Mouse (Mus musculus) T-helper 17 cell (primary cell): ENCODE measurements around the gene Mrps12.

Experiments used
- in situ Hi-C, 2 experiments: fragments of 300-600 bp; cut with MboI, MseI; formaldehyde crosslinking; loops; 1 replicate in 1 of 2; 2 replicates in 1 of 2; pipeline ENCODE4 v1.15.1; 2025; ENCODE audit warnings: high pct_unique_total_duplicates in 2 of 2

Mrps12 gene

GRCm38 (mm10) chr7:28761907-28762306 is 20.3 kb upstream of the Mrps12 start:
- in situ Hi-C loops, result no loop called here

- in situ Hi-C loops, result no loop called here
Measured at GRCm38 (mm10) chr7:28758623-28759022, 17.0 kb upstream of the Mrps12 start.

GRCm38 (mm10) chr7:28756079-28756478 is 14.5 kb upstream of the Mrps12 start, which contains the start of gene Ccer2:
Gene Ccer2 (plus strand): TSS chr7:28756174.
- in situ Hi-C loops, result no loop called here

GRCm38 (mm10) chr7:28749935-28750334 is 8.3 kb upstream of the Mrps12 start:
- in situ Hi-C loops, result no loop called here

GRCm38 (mm10) chr7:28741368-28741708 is 282 bp downstream of the Mrps12 start:
- in situ Hi-C loops, result no loop called here

GRCm38 (mm10) chr7:28740949-28741348 is 671 bp downstream of the Mrps12 start:
- in situ Hi-C loops, result no loop called here

GRCm38 (mm10) chr7:28739829-28740228 is 1.8 kb downstream of the Mrps12 start:
- in situ Hi-C loops, result no loop called here

GRCm38 (mm10) chr7:28735701-28736100 is 5.9 kb downstream of the Mrps12 start:
- in situ Hi-C loops, result no loop called here

- in situ Hi-C loops, result no loop called here
Measured at GRCm38 (mm10) chr7:28733211-28733610, 8.4 kb downstream of the Mrps12 start.

- in situ Hi-C loops, result no loop called here
Measured at GRCm38 (mm10) chr7:28732341-28733142, 9.1 kb downstream of the Mrps12 start.

GRCm38 (mm10) chr7:28727649-28728340 is 13.8 kb downstream of the Mrps12 start:
- in situ Hi-C loops, result loop anchor here in 1 of 2 experiments (5.0 kb wide), 1 partner anchor 120 kb away; no protein-coding TSS in a partner anchor

- in situ Hi-C loops, result loop anchor here in 1 of 2 experiments (5.0 kb wide), 1 partner anchor 119 kb away; no protein-coding TSS in a partner anchor
Measured at GRCm38 (mm10) chr7:28726600-28726999, 15.0 kb downstream of the Mrps12 start.

- in situ Hi-C loops, result loop anchor here in 1 of 2 experiments (5.0 kb wide), 1 partner anchor 117 kb away; no protein-coding TSS in a partner anchor
Measured at GRCm38 (mm10) chr7:28724613-28725012, 17.0 kb downstream of the Mrps12 start.

- in situ Hi-C loops, result no loop called here
Measured at GRCm38 (mm10) chr7:28722079-28722478, 19.5 kb downstream of the Mrps12 start.

GRCm38 (mm10) chr7:28720753-28721537 is 20.7 kb downstream of the Mrps12 start:
- in situ Hi-C loops, result no loop called here

- in situ Hi-C loops, result no loop called here
Measured at GRCm38 (mm10) chr7:28719650-28720049, 22.0 kb downstream of the Mrps12 start.

- in situ Hi-C loops, result no loop called here
Measured at GRCm38 (mm10) chr7:28719159-28719558, 22.5 kb downstream of the Mrps12 start.

GRCm38 (mm10) chr7:28717726-28718125 is 23.9 kb downstream of the Mrps12 start:
- in situ Hi-C loops, result no loop called here

GRCm38 (mm10) chr7:28716590-28717281 is 24.9 kb downstream of the Mrps12 start, which contains the start of gene Fbxo17:
Gene Fbxo17 (plus strand): TSS chr7:28716804.
- in situ Hi-C loops, result no loop called here

GRCm38 (mm10) chr7:28715598-28715997 is 26.0 kb downstream of the Mrps12 start:
- in situ Hi-C loops, result no loop called here

GRCm38 (mm10) chr7:28714667-28715066 is 27.0 kb downstream of the Mrps12 start:
- in situ Hi-C loops, result no loop called here
